ENCODE assay signal across 15 mouse cellular contexts in the genomic region with DNA sequence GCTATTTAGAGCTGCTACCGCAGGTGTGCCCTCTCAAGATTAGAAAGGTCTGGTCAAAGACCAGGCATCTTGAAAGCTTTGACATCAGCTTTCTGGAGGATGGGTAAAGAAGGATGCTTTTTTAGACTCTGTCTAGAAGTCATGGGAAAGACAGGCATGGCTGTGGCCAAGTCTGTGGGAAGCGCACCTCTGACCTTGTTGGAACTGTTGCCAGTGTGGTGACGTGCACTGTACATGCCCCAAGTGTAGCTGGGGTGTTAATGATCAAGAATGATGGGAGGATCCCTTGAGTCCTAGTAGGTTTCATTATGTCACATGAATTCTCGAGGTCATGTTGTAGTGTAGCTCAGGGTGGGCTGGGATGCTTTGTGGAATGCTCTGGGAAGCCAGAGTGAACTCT.
DNase-seq lines count a peak whose midpoint lies in the region; ATAC-seq and TF ChIP-seq lines count a peak whose summit lies in the region.
"Had no signal": no experiment of that assay in that cellular context is flagged by ENCODE, and none has a peak within 500 bp of the region (broad histone marks: within the 10 kb centered on the region; RNA-seq: fewer than 3 reads in every experiment).

No protein-coding gene starts in this region.

- H3K9me3 ChIP-seq in heart, embryonic 13.5 days: no peaks in the 10 kb centered on the region
- H3K9me3 ChIP-seq in kidney, embryonic 15.5 days (replicated peaks): no peaks in the 10 kb centered on the region
- H3K9me3 ChIP-seq: forebrain, embryonic 12.5 days; midbrain, embryonic 15.5 days had no signal

- no peaks in the 10 kb centered on the region for H3K27me3 ChIP-seq in heart, embryonic 13.5 days (replicated peaks)
- H3K27me3 ChIP-seq in kidney, embryonic 15.5 days: no peaks in the 10 kb centered on the region
- H3K27me3 ChIP-seq: forebrain, embryonic 12.5 days; midbrain, embryonic 15.5 days had no signal

- no peak for TF ChIP-seq CTCF in embryonic fibroblast, embryonic 13.5 days (IDR thresholded peaks at IDR 0.05; ENCODE audit: borderline replicate concordance, insufficient read depth, low read length)

- no peak for TF ChIP-seq POLR2A in embryonic fibroblast, embryonic 13.5 days (IDR thresholded peaks at IDR 0.05; ENCODE audit: low read depth, low read length)

- intact Hi-C loops in heart, postnatal 10 days (cut with DNase I): no loop called here

- peaks cover 91% of the 10 kb centered on the region for H3K36me3 ChIP-seq in heart, embryonic 13.5 days
- no peaks in the 10 kb centered on the region for H3K36me3 ChIP-seq in kidney, embryonic 15.5 days
- H3K36me3 ChIP-seq: forebrain, embryonic 12.5 days; G1E; midbrain, embryonic 15.5 days had no signal

- peak overlapping the region; percentile 69 for H3K9ac ChIP-seq in heart, embryonic 13.5 days
- no peak overlapping the region for H3K9ac ChIP-seq in kidney, embryonic 15.5 days
- H3K9ac ChIP-seq: forebrain, embryonic 12.5 days; midbrain, embryonic 15.5 days had no signal

- peaks cover 54% of the 10 kb centered on the region for H3K4me1 ChIP-seq in heart, embryonic 13.5 days
- peaks cover 45% of the 10 kb centered on the region for H3K4me1 ChIP-seq in kidney, embryonic 15.5 days
- H3K4me1 ChIP-seq in embryonic fibroblast, embryonic 13.5 days (ENCODE audit: control insufficient read depth, insufficient read depth, low read length): peaks cover 27% of the 10 kb centered on the region

- H3K4me3 ChIP-seq in heart, embryonic 13.5 days: no peak overlapping the region
- H3K4me3 ChIP-seq in kidney, embryonic 15.5 days (replicated peaks): no peak overlapping the region
- H3K4me3 ChIP-seq in embryonic fibroblast, embryonic 13.5 days (ENCODE audit: insufficient read depth, low read length): no peak overlapping the region
- H3K4me3 ChIP-seq: forebrain, embryonic 12.5 days; midbrain, embryonic 15.5 days had no signal

- no peak for DNase-seq in heart, postnatal 10 days
- peak; percentile 36 to 58 for DNase-seq in kidney, postnatal 25 days
- DNase-seq in NIH3T3 (ENCODE audit: low read depth): peak; percentile 59
- no peak for DNase-seq in spleen, postnatal 14 days (ENCODE audit: low spot score in 2 of 2)
- DNase-seq: adrenal gland, postnatal 14 days; cerebellum, postnatal 10 days; thymus, postnatal 4 days had no signal

- H3K27ac ChIP-seq in heart, embryonic 13.5 days (replicated peaks): peak overlapping the region; percentile 91
- H3K27ac ChIP-seq in kidney, embryonic 15.5 days: no peak overlapping the region
- H3K27ac ChIP-seq in embryonic fibroblast, embryonic 13.5 days (ENCODE audit: insufficient read depth, low read length): peak overlapping the region; percentile 71
- H3K27ac ChIP-seq: hindbrain, postnatal 0 days; midbrain, embryonic 15.5 days had no signal

- WGBS in heart, embryonic 13.5 days: 57% methylated on average over 4 of the region's 4 CpGs
- 71% methylated on average over 4 of the region's 4 CpGs for WGBS in kidney, embryonic 15.5 days

- ATAC-seq in heart, embryonic 13.5 days (ENCODE audit: extremely low read depth, insufficient number of reproducible peaks, low FRiP score, low TSS enrichment): no peak
- no peak for ATAC-seq in kidney, embryonic 15.5 days (replicated peaks; ENCODE audit: low FRiP score)
- ATAC-seq: hindbrain, postnatal 0 days; midbrain, embryonic 15.5 days had no signal

- H3K4me2 ChIP-seq in heart, embryonic 13.5 days: no peak overlapping the region
- no peak overlapping the region for H3K4me2 ChIP-seq in kidney, embryonic 15.5 days
- H3K4me2 ChIP-seq: forebrain, embryonic 12.5 days; liver, embryonic 11.5 days; midbrain, embryonic 15.5 days had no signal

Comparison
In these comparisons a context has a peak if more than half of its experiments do, and no peak if none do; other contexts are left out.
1. DNase-seq: peak in kidney, postnatal 25 days (2 of 2) and NIH3T3 (single experiment); none in heart, postnatal 10 days (0 of 2) and spleen, postnatal 14 days (0 of 2).